Mouse (Mus musculus) intestine, postnatal 0 days (tissue): Measurements from ENCODE around the gene Adck2. TPM values are rescaled to one million over a fixed set of nuclear protein-coding genes. Genes with fewer than 3 reads are reported as not detected.
A peak's percentile ranks its signal among the peaks of the same experiment; 100 is the strongest.

Experiments
- ATAC-seq: fragments of 200-750 bp; cut with Nextera tagmentation; 2 replicates; pipeline ENCODE4 v1.8.0; 2017; ENCODE audit warnings: mild to moderate bottlenecking, moderate TSS enrichment, moderate library complexity
- H3K27ac ChIP-seq: fragments of 300-500 bp; sonication (generic); 2 replicates; pipeline ENCODE4 v1.5.1; 2014; ENCODE audit warnings: mild to moderate bottlenecking, low read depth, low read length, moderate library complexity
- H3K27me3 ChIP-seq: fragments of 300-500 bp; sonication (generic); replicated peaks from 2 replicates; pipeline ENCODE4 v1.6.1; 2014; ENCODE audit warnings: low read length, mixed read lengths; ENCODE audit not compliant: control insufficient read depth, insufficient read depth
- H3K36me3 ChIP-seq: fragments of 300-500 bp; sonication (generic); 2 replicates; pipeline ENCODE4 v1.6.1; 2014; ENCODE audit warnings: mild to moderate bottlenecking, moderate library complexity; ENCODE audit not compliant: control insufficient read depth, insufficient read depth
- H3K4me1 ChIP-seq: fragments of 300-500 bp; sonication (generic); replicated peaks from 2 replicates; pipeline ENCODE4 v1.6.1; 2014; ENCODE audit warnings: antibody characterized with exemption, low read length, mixed read lengths; ENCODE audit not compliant: control insufficient read depth, insufficient read depth
- H3K4me2 ChIP-seq: fragments of 300-500 bp; sonication (generic); replicated peaks from 2 replicates; pipeline ENCODE4 v1.6.1; 2014; ENCODE audit warnings: low read depth, mild to moderate bottlenecking, moderate library complexity
- H3K4me3 ChIP-seq: fragments of 300-500 bp; sonication (generic); 2 replicates; pipeline ENCODE4 v1.5.1; 2014; ENCODE audit warnings: low read depth, low read length
- H3K9ac ChIP-seq: fragments of 300-500 bp; sonication (generic); 2 replicates; pipeline ENCODE4 v1.6.1; 2014; ENCODE audit warnings: mild to moderate bottlenecking, low read depth, low read length
- H3K9me3 ChIP-seq: fragments of 300-500 bp; sonication (generic); 2 replicates; pipeline ENCODE4 v1.6.1; 2016; ENCODE audit warnings: mixed run types; ENCODE audit not compliant: control insufficient read depth
- CTCF ChIP-seq: sonication (generic); IDR thresholded peaks from 2 replicates; pipeline ENCODE4 v1.5.1; 2016; ENCODE audit warnings: low read depth, mild to moderate bottlenecking, control low read depth, antibody characterized with exemption, moderate library complexity
- WGBS: fragments of 180-500 bp; shearing (Covaris S2); extraction: QIAGEN DNeasy Blood & Tissue Kit; methylation state at CpG from one replicate; pipeline ENCODE4 v1.1.7; 2014; 5-methylcytosine and 5-hydroxymethylcytosine counted together
- polyA plus RNA-seq: library from polyadenylated mRNA; unstranded; fragments of >200 nt; fragmentation: Nextera tagmentation; extraction: Ambion mirVana; gene quantifications from 2 replicates; pipeline ENCODE4 v1.2.1, GENCODE M21; 2015

The Adck2 gene
- polyA plus RNA-seq, 1 experiment from 2014 or later = 18.0 TPM

DNA sequence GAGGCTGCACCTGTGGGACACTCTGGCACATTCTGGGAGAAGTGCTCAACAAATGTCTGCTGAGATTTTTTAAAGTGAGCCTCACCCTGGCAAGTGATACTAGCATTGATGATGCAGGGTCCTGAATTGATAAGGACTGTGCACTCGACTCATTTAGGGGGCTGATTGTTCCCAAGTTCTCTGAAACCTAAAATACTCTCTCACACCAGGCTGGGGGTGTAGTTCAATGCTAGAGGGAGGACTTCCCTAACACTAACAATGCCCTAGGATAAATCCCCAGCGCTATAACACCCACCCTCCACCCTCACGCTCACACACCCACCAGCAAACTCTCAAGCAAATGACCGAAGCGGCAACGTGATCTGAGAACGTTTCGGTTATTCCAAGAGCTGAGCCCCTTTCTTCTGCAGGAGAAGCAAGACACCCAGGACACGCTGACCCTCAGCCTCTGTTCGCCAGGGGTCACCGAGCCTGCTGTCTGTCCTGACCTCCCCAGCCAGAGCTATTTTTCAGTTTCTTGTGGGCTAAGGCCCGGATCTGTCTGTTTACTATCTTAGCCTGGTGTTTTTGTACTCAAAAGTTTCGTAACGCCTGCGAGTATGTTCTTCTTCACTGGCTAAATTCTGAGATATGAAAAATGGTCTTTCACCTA is 29.8 kb upstream of the Adck2 start:
- no peak overlapping the region for H3K4me3 ChIP-seq
- no peak overlapping the region for H3K27ac ChIP-seq
- no peaks in the 10 kb centered on the region; the same call in 1 of the 2 replicates for H3K4me1 ChIP-seq
- WGBS = 62% methylated on average over 15 of the region's 15 CpGs
- no peak overlapping the region for H3K4me2 ChIP-seq
- ATAC-seq = no peak
- TF ChIP-seq CTCF = no peak
- no peaks in the 10 kb centered on the region for H3K36me3 ChIP-seq
- H3K9ac ChIP-seq = no peak overlapping the region
- no peaks in the 10 kb centered on the region for H3K9me3 ChIP-seq
- H3K27me3 ChIP-seq = no peaks in the 10 kb centered on the region

DNA sequence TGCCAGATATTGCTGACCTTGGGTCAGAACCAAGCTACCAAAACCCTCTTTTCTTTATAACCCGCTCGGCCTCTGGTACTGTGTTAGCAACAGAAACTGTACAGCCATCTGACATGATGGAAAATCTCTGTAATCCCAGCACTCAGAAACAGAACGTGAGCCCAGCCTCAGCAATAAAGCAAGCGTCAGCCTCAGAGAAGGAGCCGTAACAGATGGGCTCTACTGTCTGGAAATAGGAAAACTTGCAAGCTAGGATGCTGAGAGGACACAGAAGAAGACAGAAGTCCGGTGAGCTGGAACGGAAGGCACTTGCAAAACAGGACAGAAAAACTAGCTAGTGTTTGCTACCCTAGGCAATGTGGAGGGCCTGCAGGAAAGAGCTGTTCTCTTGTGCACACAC is 28.2 kb upstream of the Adck2 start:
- Histone ChIP-seq H3K9ac (no peak overlapping the region), H3K27ac (no peak overlapping the region), H3K36me3 (no peaks in the 10 kb centered on the region), H3K4me2 (no peak overlapping the region), H3K4me3 (no peak overlapping the region), H3K9me3 (no peaks in the 10 kb centered on the region), H3K4me1 (no peaks in the 10 kb centered on the region), H3K27me3 (no peaks in the 10 kb centered on the region)
- ATAC-seq = no peak
- no peak for TF ChIP-seq CTCF
- 83% methylated on average over 7 of the region's 7 CpGs for WGBS

DNA sequence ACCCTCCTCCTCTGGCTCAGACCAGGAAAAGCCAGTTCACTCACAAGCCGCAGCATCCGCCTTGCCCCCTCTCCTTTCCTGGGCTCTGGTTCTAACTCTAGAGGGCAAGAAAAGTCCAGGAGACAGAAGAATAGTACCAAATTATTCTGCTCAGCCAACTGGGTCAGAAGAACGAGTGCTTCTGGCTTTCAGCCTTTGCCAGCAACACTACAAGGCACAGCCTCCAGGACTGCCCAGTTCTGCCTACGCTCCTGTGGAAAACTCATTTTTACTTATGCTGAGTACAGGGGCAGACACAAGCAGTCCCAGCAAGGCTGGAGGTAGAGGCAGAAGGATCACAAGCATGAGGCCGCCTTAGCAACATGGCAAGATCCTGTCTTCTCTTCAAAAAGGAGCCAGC is 25.6 kb upstream of the Adck2 start:
- no peak overlapping the region for H3K9ac ChIP-seq
- ATAC-seq = no peak
- H3K27ac ChIP-seq = no peak overlapping the region
- H3K4me2 ChIP-seq = no peak overlapping the region
- H3K4me1 ChIP-seq = no peaks in the 10 kb centered on the region
- no peak overlapping the region for H3K4me3 ChIP-seq
- no peaks in the 10 kb centered on the region for H3K36me3 ChIP-seq
- WGBS = 77% methylated on average over 5 of the region's 5 CpGs
- no peaks in the 10 kb centered on the region for H3K27me3 ChIP-seq
- TF ChIP-seq CTCF = no peak
- no peaks in the 10 kb centered on the region for H3K9me3 ChIP-seq

DNA sequence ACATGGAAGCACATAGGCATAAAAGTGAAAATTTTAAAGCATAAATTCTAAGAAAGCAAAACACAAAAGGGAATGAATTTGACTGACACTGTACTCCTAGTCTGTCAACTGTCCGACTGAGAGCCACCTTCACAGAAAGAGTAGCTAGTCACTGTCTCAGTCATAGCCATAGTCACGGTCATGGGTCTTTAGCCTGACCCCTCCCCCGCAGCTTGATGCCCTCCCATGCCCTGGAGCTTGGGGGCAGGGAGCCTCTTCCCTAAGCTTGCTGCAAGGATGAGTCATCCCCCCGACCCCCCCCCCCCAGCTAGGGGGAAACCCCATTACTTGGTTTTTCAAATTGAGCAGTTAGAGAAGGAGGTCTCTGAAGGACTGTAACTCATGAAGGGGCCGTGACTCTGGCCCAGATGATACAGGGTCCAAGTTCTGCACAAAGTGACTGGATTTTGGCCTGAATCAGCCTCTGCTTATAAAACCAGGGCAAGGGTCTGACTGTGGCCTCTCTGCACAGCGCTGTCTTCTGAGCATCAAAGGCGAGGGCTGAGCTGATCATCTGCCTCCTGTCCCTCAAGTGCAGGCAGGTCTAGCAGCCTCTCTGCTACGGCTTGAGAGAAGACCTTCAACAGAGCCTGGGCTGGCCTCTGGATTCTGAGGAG is 21.6 kb upstream of the Adck2 start:
- WGBS = 64% methylated on average over 8 of the region's 8 CpGs
- Histone ChIP-seq H3K9me3 (no peaks in the 10 kb centered on the region), H3K27ac (no peak overlapping the region), H3K27me3 (0 out of 2 replicates have a peak, but pooled peaks cover 10% of the 10 kb centered on the region), H3K4me3 (no peak overlapping the region), H3K36me3 (no peaks in the 10 kb centered on the region), H3K4me1 (no peaks in the 10 kb centered on the region), H3K4me2 (no peak overlapping the region), H3K9ac (no peak overlapping the region)
- ATAC-seq = no peak
- TF ChIP-seq CTCF = no peak

DNA sequence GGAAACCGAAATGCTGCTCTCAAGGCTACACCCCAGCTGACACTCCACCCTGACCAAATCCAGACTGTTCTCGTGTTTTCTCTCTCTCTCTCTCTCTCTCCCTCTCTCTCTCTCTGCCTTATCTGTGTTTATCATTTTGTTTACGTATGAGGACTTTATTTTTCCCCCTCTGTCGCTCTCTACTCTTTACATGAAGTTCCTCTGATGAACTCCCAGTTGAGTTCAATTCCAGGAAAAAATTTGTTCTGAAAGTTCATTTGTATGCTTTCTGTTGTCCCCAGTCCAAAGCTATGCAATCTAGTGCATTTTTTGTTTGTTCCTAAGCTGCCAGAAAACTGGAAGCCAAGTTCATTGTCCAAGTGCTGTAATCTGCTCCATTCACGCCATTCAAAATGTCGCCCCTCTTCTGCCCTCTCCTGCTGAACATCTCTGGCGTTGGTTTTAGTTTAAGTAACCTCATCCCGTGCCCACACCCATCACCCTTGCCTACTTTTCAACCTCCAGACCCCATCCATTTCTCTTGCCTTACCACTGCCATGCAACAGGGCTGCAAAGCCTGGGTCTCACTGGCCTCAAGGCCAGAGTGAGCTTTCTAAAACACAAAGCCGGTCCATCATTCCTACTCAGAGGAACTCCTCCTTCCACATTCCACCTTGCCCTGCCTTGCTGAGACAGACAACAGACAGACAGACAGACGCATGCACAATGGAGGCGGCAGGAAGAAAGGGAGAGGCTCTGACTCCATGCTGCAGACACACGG is 18.6 kb upstream of the Adck2 start:
- H3K27ac ChIP-seq = no peak overlapping the region
- H3K36me3 ChIP-seq = no peaks in the 10 kb centered on the region
- 0 out of 2 replicates have a peak, but pooled peaks cover 14% of the 10 kb centered on the region for H3K27me3 ChIP-seq
- ATAC-seq = no peak
- no peaks in the 10 kb centered on the region for H3K4me1 ChIP-seq
- H3K9me3 ChIP-seq = no peaks in the 10 kb centered on the region
- no peak overlapping the region for H3K4me3 ChIP-seq
- peak overlapping the region; percentile 17; the same call in 1 of the 2 replicates for H3K4me2 ChIP-seq
- 59% methylated on average over 12 of the region's 12 CpGs for WGBS
- no peak overlapping the region for H3K9ac ChIP-seq
- no peak for TF ChIP-seq CTCF

DNA sequence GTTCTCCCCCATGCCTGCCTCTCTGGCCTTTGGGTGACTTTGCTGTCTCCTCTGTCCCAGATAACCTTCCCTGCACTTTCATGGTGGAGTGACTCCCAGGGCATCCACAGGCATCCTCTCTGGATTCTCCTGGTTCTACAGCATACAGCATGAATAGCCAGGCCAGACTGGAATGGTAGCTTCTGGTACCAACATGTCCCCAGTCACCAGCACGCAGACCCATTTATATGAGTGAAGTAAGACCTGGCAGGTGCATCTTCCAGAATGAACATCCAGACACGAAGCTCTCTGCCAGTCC is 18.1 kb upstream of the Adck2 start:
- peak overlapping the region; percentile 17; the same call in 1 of the 2 replicates for H3K4me2 ChIP-seq
- H3K4me3 ChIP-seq = no peak overlapping the region

More for the DNA sequence above, 18.1 kb upstream of the Adck2 start:
- H3K27ac ChIP-seq = no peak overlapping the region
- no peaks in the 10 kb centered on the region for H3K36me3 ChIP-seq
- H3K27me3 ChIP-seq = 0 out of 2 replicates have a peak, but pooled peaks cover 14% of the 10 kb centered on the region
- H3K9me3 ChIP-seq = no peaks in the 10 kb centered on the region
- H3K9ac ChIP-seq = no peak overlapping the region
- no peaks in the 10 kb centered on the region for H3K4me1 ChIP-seq
- TF ChIP-seq CTCF = no peak
- 77% methylated on average over 2 of the region's 2 CpGs for WGBS
- no peak for ATAC-seq
